Mouse (Mus musculus) embryonic facial prominence, embryonic 12.5 days (tissue): Measurements from ENCODE around the gene Cyp1a1. TPM values are rescaled to one million over a fixed set of nuclear protein-coding genes. Genes with fewer than 3 reads are reported as not detected.

Experiments used
- ATAC-seq: fragments of 200-750 bp; cut with Nextera tagmentation; 2 replicates; pipeline ENCODE4 v1.8.0; 2017; ENCODE audit not compliant: insufficient number of reproducible peaks, insufficient read depth, low FRiP score, low TSS enrichment
- H3K27ac ChIP-seq: fragments of 300-500 bp; sonication (generic); 2 replicates; pipeline ENCODE4 v1.5.1; 2016; ENCODE audit warnings: mild to moderate bottlenecking
- H3K27me3 ChIP-seq: fragments of 300-500 bp; sonication (generic); 2 replicates; pipeline ENCODE4 v1.6.1; 2016; ENCODE audit warnings: mild to moderate bottlenecking, moderate library complexity
- H3K36me3 ChIP-seq: fragments of 300-500 bp; sonication (generic); 2 replicates; pipeline ENCODE4 v1.6.1; 2016; ENCODE audit warnings: mild to moderate bottlenecking
- H3K4me1 ChIP-seq: fragments of 300-500 bp; sonication (generic); 2 replicates; pipeline ENCODE4 v1.6.1; 2016
- H3K4me2 ChIP-seq: fragments of 300-500 bp; sonication (generic); replicated peaks from 2 replicates; pipeline ENCODE4 v1.6.1; 2016; ENCODE audit warnings: mild to moderate bottlenecking, moderate library complexity
- H3K4me3 ChIP-seq: fragments of 300-500 bp; sonication (generic); 2 replicates; pipeline ENCODE4 v1.5.1; 2016; ENCODE audit warnings: mild to moderate bottlenecking
- H3K9ac ChIP-seq: fragments of 300-500 bp; sonication (generic); 2 replicates; pipeline ENCODE4 v1.6.1; 2016; ENCODE audit warnings: mild to moderate bottlenecking, moderate library complexity
- H3K9me3 ChIP-seq: fragments of 300-500 bp; sonication (generic); 2 replicates; pipeline ENCODE4 v1.6.1; 2016; ENCODE audit warnings: mild to moderate bottlenecking, moderate library complexity
- WGBS: fragments of 180-500 bp; shearing (Covaris S2); methylation state at CpG from one replicate; pipeline ENCODE4 v1.1.7; 2016; 5-methylcytosine and 5-hydroxymethylcytosine counted together
- polyA plus RNA-seq: library from polyadenylated mRNA; unstranded; fragments of >200 nt; fragmentation: Nextera tagmentation; extraction: Ambion mirVana; gene quantifications from 2 replicates; pipeline ENCODE4 v1.2.1, GENCODE M21; 2016

Cyp1a1 gene
- polyA plus RNA-seq, 1 experiment from 2014 or later, result not detected

- Histone ChIP-seq H3K4me2 (no peak overlapping the region), H3K4me3 (no peak overlapping the region), H3K4me1 (0 out of 2 replicates have a peak, but pooled peaks cover 4% of the 10 kb centered on the region), H3K36me3 (no peaks in the 10 kb centered on the region), H3K27me3 (peaks cover 10% of the 10 kb centered on the region; the same call in 1 of the 2 replicates), H3K9me3 (no peaks in the 10 kb centered on the region), H3K27ac (no peak overlapping the region), H3K9ac (no peak overlapping the region)
- ATAC-seq, result no peak
- 80% methylated on average over 4 of the region's 4 CpGs for WGBS
Observed at GRCm38 (mm10) chr9:57658970-57659369, 28.8 kb upstream of the Cyp1a1 start.

DNA sequence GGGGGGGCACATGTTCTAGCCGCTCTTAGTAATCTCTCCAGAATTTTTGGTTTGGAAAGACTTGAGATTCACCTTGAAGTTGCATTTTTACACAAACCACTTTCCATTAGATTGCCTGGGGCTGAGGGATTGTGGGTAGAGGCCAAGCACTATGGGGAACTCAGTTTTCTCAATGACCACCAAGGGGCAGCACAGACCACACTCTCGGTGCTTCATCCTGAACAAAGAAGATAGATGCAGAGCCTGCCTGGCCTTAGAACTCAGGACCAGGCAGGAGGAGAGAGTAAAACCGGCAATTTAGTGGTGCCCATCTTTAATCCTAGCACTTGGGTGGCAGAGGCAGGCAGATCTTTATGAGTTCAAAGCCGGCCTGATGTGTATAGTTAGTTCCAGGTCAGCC is 28.0 kb upstream of the Cyp1a1 start:
- no peak overlapping the region for H3K27ac ChIP-seq
- H3K4me1 ChIP-seq, result 0 out of 2 replicates have a peak, but pooled peaks cover 4% of the 10 kb centered on the region
- H3K4me3 ChIP-seq, result no peak overlapping the region
- 24% methylated on average over 4 of the region's 4 CpGs for WGBS
- H3K36me3 ChIP-seq, result no peaks in the 10 kb centered on the region
- no peaks in the 10 kb centered on the region for H3K9me3 ChIP-seq
- no peak overlapping the region for H3K4me2 ChIP-seq
- H3K27me3 ChIP-seq, result peaks cover 2% of the 10 kb centered on the region; the same call in 1 of the 2 replicates
- no peak overlapping the region for H3K9ac ChIP-seq
- ATAC-seq, result no peak

- no peak for ATAC-seq
- Histone ChIP-seq H3K36me3 (no peaks in the 10 kb centered on the region), H3K27me3 (no peaks in the 10 kb centered on the region), H3K9ac (no peak overlapping the region), H3K9me3 (no peaks in the 10 kb centered on the region), H3K4me2 (no peak overlapping the region), H3K27ac (no peak overlapping the region), H3K4me3 (no peak overlapping the region), H3K4me1 (0 out of 2 replicates have a peak, but pooled peaks cover 4% of the 10 kb centered on the region)
- WGBS, result 75% methylated on average over 6 of the region's 6 CpGs
Observed at GRCm38 (mm10) chr9:57660501-57660900, 27.2 kb upstream of the Cyp1a1 start.

- Histone ChIP-seq H3K27me3 (no peaks in the 10 kb centered on the region), H3K36me3 (no peaks in the 10 kb centered on the region), H3K4me2 (no peak overlapping the region), H3K9ac (no peak overlapping the region), H3K27ac (no peak overlapping the region), H3K9me3 (no peaks in the 10 kb centered on the region), H3K4me3 (no peak overlapping the region), H3K4me1 (no peaks in the 10 kb centered on the region)
- WGBS, result 70% methylated on average over 3 of the region's 3 CpGs
- ATAC-seq, result no peak
Observed at GRCm38 (mm10) chr9:57661552-57661951, 26.2 kb upstream of the Cyp1a1 start.

DNA sequence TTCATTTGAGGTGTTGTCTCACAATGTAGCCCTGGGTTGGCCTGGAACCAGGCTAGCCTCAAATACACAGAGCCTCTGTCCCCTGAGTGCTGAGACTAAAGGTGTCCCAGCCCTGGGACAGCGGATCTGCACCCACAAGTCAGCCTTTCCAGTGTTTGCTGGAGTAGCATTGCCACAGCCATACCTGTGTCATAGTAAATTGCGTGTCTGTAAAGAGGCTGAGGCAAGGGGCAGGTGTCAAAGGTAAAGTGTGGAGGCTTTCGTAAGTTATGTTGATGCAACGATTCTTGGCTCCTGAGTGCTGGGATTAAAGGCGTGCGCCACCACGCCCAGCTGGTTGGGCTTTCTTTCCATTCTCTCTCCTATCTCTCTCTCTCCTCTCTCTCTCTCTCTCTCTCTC is 23.1 kb upstream of the Cyp1a1 start:
- no peak overlapping the region for H3K9ac ChIP-seq
- no peak overlapping the region for H3K27ac ChIP-seq
- no peak overlapping the region for H3K4me2 ChIP-seq
- H3K4me3 ChIP-seq, result no peak overlapping the region
- no peaks in the 10 kb centered on the region for H3K27me3 ChIP-seq
- 68% methylated on average over 7 of the region's 7 CpGs for WGBS
- H3K4me1 ChIP-seq, result no peaks in the 10 kb centered on the region
- H3K36me3 ChIP-seq, result no peaks in the 10 kb centered on the region
- no peaks in the 10 kb centered on the region for H3K9me3 ChIP-seq
- no peak for ATAC-seq

GRCm38 (mm10) chr9:57666536-57666935 is 21.2 kb upstream of the Cyp1a1 start:
- Histone ChIP-seq H3K4me3 (no peak overlapping the region), H3K9ac (no peak overlapping the region), H3K27me3 (no peaks in the 10 kb centered on the region), H3K4me2 (no peak overlapping the region), H3K27ac (no peak overlapping the region), H3K4me1 (no peaks in the 10 kb centered on the region), H3K36me3 (no peaks in the 10 kb centered on the region), H3K9me3 (no peaks in the 10 kb centered on the region)
- no peak for ATAC-seq
- 82% methylated on average over 8 of the region's 8 CpGs for WGBS

GRCm38 (mm10) chr9:57667136-57667535 is 20.6 kb upstream of the Cyp1a1 start:
- no peak overlapping the region for H3K4me2 ChIP-seq
- ATAC-seq, result no peak
- no peaks in the 10 kb centered on the region for H3K27me3 ChIP-seq
- H3K9ac ChIP-seq, result no peak overlapping the region
- 66% methylated on average over 3 of the region's 3 CpGs for WGBS
- H3K36me3 ChIP-seq, result no peaks in the 10 kb centered on the region
- no peak overlapping the region for H3K4me3 ChIP-seq
- H3K9me3 ChIP-seq, result no peaks in the 10 kb centered on the region
- no peak overlapping the region for H3K27ac ChIP-seq
- H3K4me1 ChIP-seq, result no peaks in the 10 kb centered on the region

- Histone ChIP-seq H3K4me2 (no peak overlapping the region), H3K4me3 (no peak overlapping the region), H3K9me3 (no peaks in the 10 kb centered on the region), H3K9ac (no peak overlapping the region), H3K36me3 (no peaks in the 10 kb centered on the region), H3K27me3 (no peaks in the 10 kb centered on the region), H3K27ac (no peak overlapping the region), H3K4me1 (no peaks in the 10 kb centered on the region)
- WGBS, result 68% methylated on average over 11 of the region's 11 CpGs
- no peak for ATAC-seq
Observed at GRCm38 (mm10) chr9:57667817-57668216, 19.9 kb upstream of the Cyp1a1 start.

DNA sequence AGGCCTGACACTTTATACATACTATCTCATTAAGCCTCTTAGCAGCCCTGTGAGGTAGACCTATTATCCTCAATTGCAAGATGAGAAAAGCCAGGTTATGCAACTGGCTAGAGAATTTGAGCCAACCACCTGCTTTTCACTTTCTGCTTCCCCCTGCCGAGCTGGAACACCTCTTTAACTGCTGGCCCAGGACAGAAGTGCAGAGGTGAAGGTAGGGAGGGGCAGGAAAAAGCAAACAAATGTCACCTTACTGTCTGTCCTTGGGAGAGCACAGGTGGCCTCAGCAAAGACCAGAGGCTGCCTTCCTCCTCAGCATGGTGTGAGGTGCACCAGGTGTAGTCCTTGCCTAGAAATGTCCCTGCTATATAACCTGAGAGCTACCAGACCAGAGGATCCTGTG is 19.5 kb upstream of the Cyp1a1 start:
- Histone ChIP-seq H3K9me3 (no peaks in the 10 kb centered on the region), H3K36me3 (no peaks in the 10 kb centered on the region), H3K27ac (no peak overlapping the region), H3K27me3 (no peaks in the 10 kb centered on the region), H3K4me2 (no peak overlapping the region), H3K4me1 (no peaks in the 10 kb centered on the region), H3K4me3 (no peak overlapping the region), H3K9ac (no peak overlapping the region)
- WGBS, result 25% methylated on average over 1 of the region's 1 CpGs
- no peak for ATAC-seq

- Histone ChIP-seq H3K9me3 (no peaks in the 10 kb centered on the region), H3K27me3 (no peaks in the 10 kb centered on the region), H3K4me1 (no peaks in the 10 kb centered on the region), H3K36me3 (no peaks in the 10 kb centered on the region), H3K4me2 (no peak overlapping the region), H3K4me3 (no peak overlapping the region), H3K27ac (no peak overlapping the region), H3K9ac (no peak overlapping the region)
- WGBS, result 79% methylated on average over 3 of the region's 3 CpGs
- no peak for ATAC-seq
Observed at GRCm38 (mm10) chr9:57669566-57669965, 18.2 kb upstream of the Cyp1a1 start.

DNA sequence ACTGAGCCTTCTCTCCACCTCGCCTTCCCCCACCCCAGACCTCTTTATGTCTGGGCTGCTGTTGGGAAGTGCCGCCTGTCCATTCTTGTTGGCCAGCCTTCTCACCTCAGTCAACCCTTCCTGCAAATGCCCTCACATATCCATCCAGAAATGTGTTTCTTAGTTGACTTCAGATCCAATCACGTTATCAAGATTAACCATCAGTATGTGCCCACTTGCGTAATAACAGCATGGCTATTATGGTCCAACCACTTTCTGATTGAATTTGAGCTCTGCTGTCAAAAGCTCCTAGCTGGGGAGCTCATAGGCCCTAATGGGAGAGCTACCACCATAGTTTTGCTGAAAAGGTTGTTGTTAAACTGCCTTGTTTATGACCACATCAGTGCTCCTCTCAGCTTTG is 16.7 kb upstream of the Cyp1a1 start:
- Histone ChIP-seq H3K4me2 (no peak overlapping the region), H3K9ac (no peak overlapping the region), H3K4me1 (no peaks in the 10 kb centered on the region), H3K27ac (no peak overlapping the region), H3K27me3 (no peaks in the 10 kb centered on the region), H3K36me3 (no peaks in the 10 kb centered on the region), H3K9me3 (no peaks in the 10 kb centered on the region), H3K4me3 (no peak overlapping the region)
- 83% methylated on average over 4 of the region's 4 CpGs for WGBS
- ATAC-seq, result no peak

- Histone ChIP-seq H3K36me3 (no peaks in the 10 kb centered on the region), H3K9ac (no peak overlapping the region), H3K9me3 (no peaks in the 10 kb centered on the region), H3K4me2 (no peak overlapping the region), H3K27ac (no peak overlapping the region), H3K4me3 (no peak overlapping the region), H3K27me3 (no peaks in the 10 kb centered on the region), H3K4me1 (no peaks in the 10 kb centered on the region)
- ATAC-seq, result no peak
- 85% methylated on average over 5 of the region's 5 CpGs for WGBS
Observed at GRCm38 (mm10) chr9:57671500-57671899, 16.2 kb upstream of the Cyp1a1 start.

DNA sequence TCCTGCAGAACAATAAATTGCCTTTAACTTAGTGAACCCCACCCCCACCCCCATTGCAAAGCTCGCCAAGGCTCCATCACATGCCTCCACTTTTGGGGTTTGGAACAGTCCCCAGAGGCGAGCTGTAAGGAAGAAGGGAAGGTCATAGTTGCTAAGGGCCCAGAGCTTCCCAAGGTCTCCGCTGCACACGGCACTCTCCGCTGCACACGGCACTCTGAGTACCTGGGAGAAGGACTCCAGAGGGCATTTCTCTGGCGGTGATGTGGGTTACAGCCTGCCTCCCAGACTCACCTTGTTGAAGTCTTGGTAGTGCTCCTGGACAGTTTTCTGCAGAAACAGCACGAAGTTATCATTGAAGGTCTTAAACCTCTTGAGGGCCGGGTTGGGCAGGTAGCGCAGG is 6.3 kb upstream of the Cyp1a1 start:
- no peak overlapping the region for H3K4me2 ChIP-seq
- ATAC-seq, result no peak
- no peaks in the 10 kb centered on the region for H3K4me1 ChIP-seq
- WGBS, result 81% methylated on average over 10 of the region's 10 CpGs
- no peaks in the 10 kb centered on the region for H3K9me3 ChIP-seq
- H3K4me3 ChIP-seq, result no peak overlapping the region
- no peak overlapping the region for H3K9ac ChIP-seq
- H3K36me3 ChIP-seq, result no peaks in the 10 kb centered on the region
- no peaks in the 10 kb centered on the region for H3K27me3 ChIP-seq
- no peak overlapping the region for H3K27ac ChIP-seq
